In the genomic region with DNA sequence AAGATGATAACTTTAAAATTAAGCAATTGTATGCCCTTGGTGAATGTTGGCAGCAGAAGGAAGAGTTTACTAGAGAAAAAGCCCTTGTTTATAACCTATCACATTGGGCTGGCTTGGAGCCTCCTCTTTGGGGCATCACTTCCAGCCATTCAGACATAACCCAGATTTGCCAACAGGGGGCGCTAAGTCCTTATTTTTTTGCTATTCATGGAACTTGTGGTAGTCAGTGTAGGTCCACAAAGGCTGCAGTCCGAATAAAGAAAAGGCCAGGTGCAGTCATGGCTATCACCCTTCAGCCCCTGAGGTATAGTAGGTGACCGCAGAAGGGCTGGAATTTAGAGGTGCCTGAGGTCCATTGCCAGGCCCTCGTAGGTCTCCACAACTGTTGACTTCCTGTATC, we compare ENCODE assay signal across 8 mouse cellular contexts. TPM values are rescaled to one million over a fixed set of nuclear protein-coding genes. Genes with fewer than 3 reads are reported as not detected.
DNase-seq lines count a peak whose midpoint lies in the region; ATAC-seq and TF ChIP-seq lines count a peak whose summit lies in the region.

No protein-coding gene starts in this region.

- H3K27me3 ChIP-seq in kidney, embryonic 16.5 days (ENCODE audit: insufficient read depth, low read length) = no peaks in the 10 kb centered on the region
- H3K27me3 ChIP-seq in limb, embryonic 14.5 days (ENCODE audit: control insufficient read depth, insufficient read depth, low read length) = no peaks in the 10 kb centered on the region
- no peaks in the 10 kb centered on the region for H3K27me3 ChIP-seq in neural tube, embryonic 14.5 days (ENCODE audit: control insufficient read depth, insufficient read depth, low read length)

- 46% methylated on average over 4 of the region's 4 CpGs for WGBS in kidney, embryonic 16.5 days
- 43% methylated on average over 4 of the region's 4 CpGs for WGBS in limb, embryonic 14.5 days
- 37% methylated on average over 4 of the region's 4 CpGs for WGBS in neural tube, embryonic 14.5 days

- no peaks in the 10 kb centered on the region for H3K36me3 ChIP-seq in kidney, embryonic 16.5 days (ENCODE audit: insufficient read depth, low read length)
- H3K36me3 ChIP-seq in limb, embryonic 14.5 days (ENCODE audit: control insufficient read depth, insufficient read depth, low read length) = no peaks in the 10 kb centered on the region
- no peaks in the 10 kb centered on the region for H3K36me3 ChIP-seq in neural tube, embryonic 14.5 days (ENCODE audit: control insufficient read depth, insufficient read depth, low read length)

- no peak overlapping the region for H3K27ac ChIP-seq in kidney, embryonic 16.5 days (ENCODE audit: low read length)
- no peak overlapping the region for H3K27ac ChIP-seq in limb, embryonic 14.5 days (replicated peaks; ENCODE audit: low read depth, low read length)
- no peak overlapping the region for H3K27ac ChIP-seq in neural tube, embryonic 14.5 days (ENCODE audit: low read depth, low read length)

- DNase-seq in CD4-positive, CD25-positive, alpha-beta regulatory T cell, adult 2 months (ENCODE audit: low read depth, low spot score) = peak; percentile 59
- peak; percentile 55 for DNase-seq in adrenal gland, adult 8-10 months
- peak; percentile 73 for DNase-seq in embryo, embryonic 11 days
- peak; percentile 56 to 63 for DNase-seq in gastrocnemius, postnatal 4 days (ENCODE audit: low spot score in 2 of 2)
- DNase-seq in limb, embryonic 14.5 days (ENCODE audit: low spot score) = peak; percentile 56
- DNase-seq in thymus, postnatal 0 days (ENCODE audit: low spot score) = peak; percentile 49

- TF ChIP-seq POLR2A in limb, embryonic 14.5 days (IDR thresholded peaks at IDR 0.05; ENCODE audit: borderline replicate concordance, extremely low read depth, insufficient read depth, insufficient read length) = no peak

- H3K9ac ChIP-seq in kidney, embryonic 16.5 days (replicated peaks; ENCODE audit: low read length) = no peak overlapping the region
- no peak overlapping the region for H3K9ac ChIP-seq in limb, embryonic 14.5 days (ENCODE audit: low read depth, low read length, severe bottlenecking)
- no peak overlapping the region for H3K9ac ChIP-seq in neural tube, embryonic 14.5 days (replicated peaks; ENCODE audit: low read depth, low read length)

- 0 out of 2 replicates have a peak, but pooled peaks cover 10% of the 10 kb centered on the region for H3K4me1 ChIP-seq in kidney, embryonic 16.5 days (ENCODE audit: insufficient read depth, low read length)
- H3K4me1 ChIP-seq in limb, embryonic 14.5 days (ENCODE audit: control insufficient read depth, insufficient read depth, low read length) = no peaks in the 10 kb centered on the region
- peaks cover 9% of the 10 kb centered on the region; the same call in 1 of the 2 replicates for H3K4me1 ChIP-seq in neural tube, embryonic 14.5 days (ENCODE audit: control insufficient read depth, insufficient read depth, low read length)

- H3K9me3 ChIP-seq in kidney, embryonic 16.5 days (ENCODE audit: low read length) = no peaks in the 10 kb centered on the region
- H3K9me3 ChIP-seq in limb, embryonic 14.5 days (ENCODE audit: control insufficient read depth, low read length) = no peaks in the 10 kb centered on the region
- no peaks in the 10 kb centered on the region for H3K9me3 ChIP-seq in neural tube, embryonic 14.5 days (ENCODE audit: control insufficient read depth, low read length)

- H3K4me2 ChIP-seq in kidney, embryonic 16.5 days (replicated peaks; ENCODE audit: low read depth, low read length) = no peak overlapping the region
- no peak overlapping the region for H3K4me2 ChIP-seq in limb, embryonic 14.5 days (replicated peaks; ENCODE audit: low read depth, low read length, severe bottlenecking)
- no peak overlapping the region for H3K4me2 ChIP-seq in neural tube, embryonic 14.5 days (ENCODE audit: low read depth, low read length)

- H3K4me3 ChIP-seq in kidney, embryonic 16.5 days (ENCODE audit: low read length) = no peak overlapping the region
- no peak overlapping the region for H3K4me3 ChIP-seq in limb, embryonic 14.5 days (replicated peaks; ENCODE audit: low read length)
- no peak overlapping the region for H3K4me3 ChIP-seq in neural tube, embryonic 14.5 days (ENCODE audit: low read depth, low read length)

- peak; percentile 44; the same call in 1 of the 2 replicates for ATAC-seq in kidney, embryonic 16.5 days (ENCODE audit: low FRiP score, low TSS enrichment)
- ATAC-seq in limb, embryonic 14.5 days (ENCODE audit: low FRiP score, low read depth) = peak; percentile 50; the same call in 1 of the 2 replicates
- ATAC-seq in neural tube, embryonic 14.5 days (ENCODE audit: low read depth) = peak; percentile 65; the same call in 1 of the 2 replicates

RNA-seq across cellular contexts. Expression of a gene that starts 1.9 kb away (rescaled TPM):
- under 1 TPM in 3 of 4 experiments, not detected in 1; 0.25 to 0.49 (median 0.38) TPM for total RNA-seq in adrenal gland, adult 8-10 months (2022)
- not detected for total RNA-seq in gastrocnemius, postnatal 4 days (2021)
- not detected in 2 replicates for polyA plus RNA-seq in kidney, embryonic 16.5 days (2015; fragmentation: Nextera tagmentation; extraction: Ambion mirVana)
- polyA plus RNA-seq in limb, embryonic 14.5 days (2012; rRNA removed) = 0.15 and 0.17 TPM in 2 replicates
- polyA plus RNA-seq in limb, embryonic 14.5 days (2014; fragmentation: Nextera tagmentation; extraction: Ambion mirVana) = 0.29 TPM in 1 of 2 replicates, not detected in the other
- polyA plus RNA-seq in neural tube, embryonic 14.5 days (2014; fragmentation: Nextera tagmentation; extraction: Ambion mirVana) = 0.33 and 0.66 TPM in 2 replicates
- polyA plus RNA-seq in thymus, postnatal 0 days (2015; fragmentation: Nextera tagmentation; extraction: Ambion mirVana) = 0.12 and 0.23 TPM in 2 replicates

RNA-seq across cellular contexts. Expression of a gene that starts 21.1 kb away (rescaled TPM):
- total RNA-seq in adrenal gland, adult 8-10 months (2022) = 10 to 100 TPM; 11.8 to 20.3 (median 15.2) TPM
- 10 to 100 TPM; 11.2 to 12.2 TPM for total RNA-seq in gastrocnemius, postnatal 4 days (2021)
- 9.0 and 9.8 TPM in 2 replicates for polyA plus RNA-seq in kidney, embryonic 16.5 days (2015; fragmentation: Nextera tagmentation; extraction: Ambion mirVana)
- polyA plus RNA-seq in limb, embryonic 14.5 days (2012; rRNA removed) = 28.6 and 32.3 TPM in 2 replicates
- 8.2 and 8.3 TPM in 2 replicates for polyA plus RNA-seq in limb, embryonic 14.5 days (2014; fragmentation: Nextera tagmentation; extraction: Ambion mirVana)
- polyA plus RNA-seq in neural tube, embryonic 14.5 days (2014; fragmentation: Nextera tagmentation; extraction: Ambion mirVana) = 5.5 and 6.7 TPM in 2 replicates
- polyA plus RNA-seq in thymus, postnatal 0 days (2015; fragmentation: Nextera tagmentation; extraction: Ambion mirVana) = 5.7 and 7.7 TPM in 2 replicates

RNA-seq across cellular contexts. Expression of a gene that starts 48.5 kb away (rescaled TPM):
- 100 to 1,000 TPM in 3 of 4 experiments, 10 to 100 TPM in 1; 98.9 to 144 (median 104) TPM for total RNA-seq in adrenal gland, adult 8-10 months (2022)
- total RNA-seq in gastrocnemius, postnatal 4 days (2021) = 10 to 100 TPM; 61.4 to 65.5 TPM
- 126 and 128 TPM in 2 replicates for polyA plus RNA-seq in kidney, embryonic 16.5 days (2015; fragmentation: Nextera tagmentation; extraction: Ambion mirVana)
- 80.7 and 90.5 TPM in 2 replicates for polyA plus RNA-seq in limb, embryonic 14.5 days (2012; rRNA removed)
- polyA plus RNA-seq in limb, embryonic 14.5 days (2014; fragmentation: Nextera tagmentation; extraction: Ambion mirVana) = 115 TPM in 2 replicates
- polyA plus RNA-seq in neural tube, embryonic 14.5 days (2014; fragmentation: Nextera tagmentation; extraction: Ambion mirVana) = 64.9 and 77.6 TPM in 2 replicates
- 48.3 and 49.5 TPM in 2 replicates for polyA plus RNA-seq in thymus, postnatal 0 days (2015; fragmentation: Nextera tagmentation; extraction: Ambion mirVana)
